ENCODE assay signal across 7 mouse cellular contexts in genomic region chr14:86748876-86749275, GRCm38 (mm10).
DNase-seq lines count a peak whose midpoint lies in the region; TF ChIP-seq lines count a peak whose summit lies in the region.

No protein-coding gene starts in this region.

- no peaks in the 10 kb centered on the region for H3K27me3 ChIP-seq in cerebellum, adult 2 months (ENCODE audit: control insufficient read depth, insufficient read depth, low read length)

- no peak overlapping the region for H3K4me3 ChIP-seq in cerebellum, adult 2 months (replicated peaks; ENCODE audit: insufficient read depth, low read depth, low read length)

- DNase-seq in cerebellum, adult 2 months, result peak; percentile 16 to 46
- DNase-seq in embryo, embryonic 11.5 days (ENCODE audit: low read depth, low spot score), result peak; percentile 60
- DNase-seq in heart, postnatal 10 days, result peak; percentile 14 to 22
- peak; percentile 62 to 94 for DNase-seq in left cerebral cortex, postnatal 10 days (ENCODE audit: extremely low spot score in 1 of 2, low spot score in 2 of 2)
- peak; percentile 23 for DNase-seq in retina, postnatal 7 days (ENCODE audit: low read depth, low spot score)
- DNase-seq in adrenal gland, postnatal 14 days, result no peak
- DNase-seq in spleen, postnatal 14 days (ENCODE audit: low spot score in 2 of 2), result no peak

- intact Hi-C loops in heart, postnatal 10 days (cut with DNase I), result no loop called here
- intact Hi-C loops in left cerebral cortex, postnatal 10 days (cut with DNase I), result no loop called here

- TF ChIP-seq POLR2A in cerebellum, adult 2 months (IDR thresholded peaks at IDR 0.05; ENCODE audit: borderline replicate concordance, insufficient read depth, low read length), result no peak

- no peaks in the 10 kb centered on the region for H3K4me1 ChIP-seq in cerebellum, adult 2 months (ENCODE audit: control insufficient read depth, insufficient read depth, low read length)

- no peak overlapping the region for H3K27ac ChIP-seq in cerebellum, adult 2 months (ENCODE audit: insufficient read depth, low read length)

- 8% methylated on average over 7 of the region's 7 CpGs for WGBS in cerebellum, adult 2 months

- no peak for TF ChIP-seq CTCF in cerebellum, adult 2 months (IDR thresholded peaks at IDR 0.05; ENCODE audit: borderline replicate concordance, insufficient read depth, low read depth, low read length)

Comparison
In these comparisons a context has a peak if more than half of its experiments do, and no peak if none do; other contexts are left out.
1. DNase-seq: peak in cerebellum, adult 2 months (2 of 2), embryo, embryonic 11.5 days (single experiment), heart, postnatal 10 days (2 of 2), left cerebral cortex, postnatal 10 days (2 of 2) and retina, postnatal 7 days (single experiment); none in adrenal gland, postnatal 14 days (single experiment) and spleen, postnatal 14 days (0 of 2).